Mouse (Mus musculus) bone marrow macrophage, adult 2 months (primary cell): ENCODE measurements around the gene Plbd2.

Experiments
- CTCF ChIP-seq: IDR thresholded peaks from 2 replicates; pipeline ENCODE4 v1.5.1; 2012; ENCODE audit warnings: low read depth, mild to moderate bottlenecking, low read length, moderate library complexity
- POLR2A ChIP-seq: IDR thresholded peaks from 2 replicates; pipeline ENCODE4 v1.6.1; 2012; ENCODE audit warnings: mild to moderate bottlenecking, low read depth, low read length, borderline replicate concordance

DNA sequence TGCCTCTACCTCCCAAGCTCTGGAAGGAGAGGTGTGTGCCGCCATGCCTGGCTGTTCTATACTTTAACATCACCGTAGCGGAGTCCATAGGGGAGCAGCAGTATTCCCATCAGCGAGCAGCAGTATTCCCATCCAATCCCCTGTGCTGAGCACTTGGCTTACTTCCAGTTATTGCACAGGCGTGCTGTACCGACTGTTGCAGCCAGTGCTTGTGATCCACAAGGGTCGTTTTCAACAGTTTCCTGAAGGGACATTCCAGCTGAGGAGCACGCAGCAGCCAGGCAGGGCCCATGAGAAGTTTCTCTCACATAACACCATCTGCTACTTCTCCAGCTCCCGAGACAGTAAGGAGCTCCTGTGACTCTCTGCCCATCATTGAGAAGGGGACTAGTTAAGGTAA is 3.1 kb upstream of the Plbd2 start:
- no peak for TF ChIP-seq POLR2A
- no peak for TF ChIP-seq CTCF
